Mouse (Mus musculus) kidney, adult 2 months (tissue): ENCODE measurements at regions not wholly inside any gene's neighbourhood (a gene's known extent, or its start where the extent isn't known, plus 50 kb on each side); places are given as distances from the start of the nearest gene placed in this dataset.

ENCODE experiments used
- DNase-seq: peaks from one replicate; pipeline ENCODE4 v3.0.0; 2021
- H3K27ac ChIP-seq: fragments of 200-500 bp; 2 replicates; pipeline ENCODE4 v1.5.1; 2012; ENCODE audit warnings: low read depth, low read length, control low read depth, inconsistent platforms; ENCODE audit not compliant: insufficient read depth
- H3K27me3 ChIP-seq: fragments of 200-500 bp; replicated peaks from 2 replicates; pipeline ENCODE4 v1.6.1; 2012; ENCODE audit warnings: mild to moderate bottlenecking, moderate library complexity, low read length, inconsistent platforms; ENCODE audit not compliant: control insufficient read depth, insufficient read depth
- H3K36me3 ChIP-seq: fragments of 200-500 bp; 2 replicates; pipeline ENCODE4 v1.6.1; 2012; ENCODE audit warnings: mild to moderate bottlenecking, moderate library complexity, low read length, inconsistent platforms; ENCODE audit not compliant: control insufficient read depth, insufficient read depth
- H3K4me1 ChIP-seq: fragments of 200-500 bp; 2 replicates; pipeline ENCODE4 v1.6.1; 2011; ENCODE audit warnings: low read length; ENCODE audit not compliant: control insufficient read depth, insufficient read depth
- H3K4me3 ChIP-seq: fragments of 200-500 bp; 2 replicates; pipeline ENCODE4 v1.5.1; 2011; ENCODE audit warnings: mild to moderate bottlenecking, low read depth, low read length, control low read depth; ENCODE audit not compliant: insufficient read depth
- CTCF ChIP-seq: fragments of 200-500 bp; conservative IDR thresholded peaks from 2 replicates; pipeline ENCODE4 v1.5.1; 2011; ENCODE audit warnings: low read depth, mild to moderate bottlenecking, control low read depth, low read length, moderate library complexity, mixed read lengths; ENCODE audit not compliant: insufficient read depth, insufficient read length
- POLR2A ChIP-seq: fragments of 200-500 bp; IDR thresholded peaks from one replicate; pipeline ENCODE4 v1.6.1; 2011; ENCODE audit warnings: low read depth, low read length, control low read depth
- WGBS: fragments of 180-500 bp; shearing (Covaris S2); methylation state at CpG from one replicate; pipeline ENCODE4 v1.1.7; 2018; 5-methylcytosine and 5-hydroxymethylcytosine counted together

GRCm38 (mm10) chrX:142521063-142521462 lies 130.7 kb upstream of the Acsl4 start:
- no peak overlapping the region for H3K4me3 ChIP-seq
- H3K36me3 ChIP-seq, result no peaks in the 10 kb centered on the region
- H3K27me3 ChIP-seq, result no peaks in the 10 kb centered on the region
- no peaks in the 10 kb centered on the region for H3K4me1 ChIP-seq
- 75% methylated on average over 4 of the region's 4 CpGs for WGBS
- TF ChIP-seq CTCF (no peak), POLR2A (no peak)
- no peak for DNase-seq
- no peak overlapping the region for H3K27ac ChIP-seq

- peak; percentile 46 for DNase-seq
- no peaks in the 10 kb centered on the region for H3K27me3 ChIP-seq
- H3K27ac ChIP-seq, result no peak overlapping the region
- WGBS, result 13% methylated on average over 1 of the region's 1 CpGs
- no peaks in the 10 kb centered on the region for H3K4me1 ChIP-seq
- no peaks in the 10 kb centered on the region for H3K36me3 ChIP-seq
- no peak overlapping the region for H3K4me3 ChIP-seq
- TF ChIP-seq POLR2A, result no peak
- peak; percentile 41; the same call in 1 of the 2 replicates for TF ChIP-seq CTCF
Observed at GRCm38 (mm10) chrX:142526953-142527352, 136.6 kb upstream of the Acsl4 start.

- 68% methylated on average over 7 of the region's 7 CpGs for WGBS
- TF ChIP-seq POLR2A (no peak), CTCF (peak; percentile 62)
- DNase-seq, result peak; percentile 8
- no peaks in the 10 kb centered on the region for H3K4me1 ChIP-seq
- no peaks in the 10 kb centered on the region for H3K36me3 ChIP-seq
- no peak overlapping the region for H3K4me3 ChIP-seq
- no peaks in the 10 kb centered on the region for H3K27me3 ChIP-seq
- H3K27ac ChIP-seq, result no peak overlapping the region
Observed at GRCm38 (mm10) chrX:142529892-142530291, 139.6 kb upstream of the Acsl4 start.

GRCm38 (mm10) chrX:142534780-142535179 lies 144.4 kb upstream of the Acsl4 start:
- TF ChIP-seq CTCF (peak; percentile 43), POLR2A (no peak)
- no peak overlapping the region for H3K4me3 ChIP-seq
- H3K27ac ChIP-seq, result no peak overlapping the region
- DNase-seq, result peak; percentile 31
- WGBS, result 24% methylated on average over 8 of the region's 8 CpGs
- H3K36me3 ChIP-seq, result no peaks in the 10 kb centered on the region
- no peaks in the 10 kb centered on the region for H3K4me1 ChIP-seq
- no peaks in the 10 kb centered on the region for H3K27me3 ChIP-seq

GRCm38 (mm10) chrX:142535540-142535939 lies 145.2 kb upstream of the Acsl4 start:
- Histone ChIP-seq H3K27me3 (no peaks in the 10 kb centered on the region), H3K36me3 (no peaks in the 10 kb centered on the region), H3K4me3 (no peak overlapping the region), H3K4me1 (no peaks in the 10 kb centered on the region), H3K27ac (no peak overlapping the region)
- TF ChIP-seq POLR2A (no peak), CTCF (no peak)
- WGBS, result 100% methylated on average over 1 of the region's 1 CpGs
- DNase-seq, result no peak

- TF ChIP-seq POLR2A (no peak), CTCF (no peak)
- Histone ChIP-seq H3K27ac (no peak overlapping the region), H3K4me1 (no peaks in the 10 kb centered on the region), H3K27me3 (no peaks in the 10 kb centered on the region), H3K36me3 (no peaks in the 10 kb centered on the region), H3K4me3 (no peak overlapping the region)
- DNase-seq, result no peak
- WGBS, result 76% methylated on average over 2 of the region's 2 CpGs
Observed at GRCm38 (mm10) chrX:142535954-142536353, 145.3 kb upstream of the Tmem164 start.

- 88% methylated on average over 5 of the region's 5 CpGs for WGBS
- Histone ChIP-seq H3K27me3 (no peaks in the 10 kb centered on the region), H3K36me3 (no peaks in the 10 kb centered on the region), H3K4me3 (no peak overlapping the region), H3K27ac (no peak overlapping the region), H3K4me1 (no peaks in the 10 kb centered on the region)
- no peak for DNase-seq
- no peak for TF ChIP-seq POLR2A
- no peak for TF ChIP-seq CTCF
Observed at GRCm38 (mm10) chrX:142537259-142537963, 143.8 kb upstream of the Tmem164 start.
